Mouse (Mus musculus) intestine, embryonic 14.5 days (tissue): Measurements from ENCODE around the gene Rps6ka1. TPM values are rescaled to one million over a fixed set of nuclear protein-coding genes. Genes with fewer than 3 reads are reported as not detected.
"Not testable (repeated sequence)": the region's sequence is repeated elsewhere in the genome, so short reads cannot be mapped to it uniquely, and the experiment has no call there.

ENCODE experiments used
- ATAC-seq: fragments of 200-750 bp; cut with Nextera tagmentation; replicated peaks from 2 replicates; pipeline ENCODE4 v1.8.0; 2017; ENCODE audit warnings: low read depth, moderate number of reproducible peaks, moderate TSS enrichment, moderate library complexity; ENCODE audit not compliant: low FRiP score, low TSS enrichment
- DNase-seq: peaks from one replicate; pipeline ENCODE4 v3.0.0-alpha.2; 2018; ENCODE audit warnings: low spot score
- H3K27ac ChIP-seq: fragments of 300-500 bp; sonication (generic); 2 replicates; pipeline ENCODE4 v1.5.1; 2014; ENCODE audit warnings: low read depth, mild to moderate bottlenecking, control low read depth
- H3K27me3 ChIP-seq: fragments of 300-500 bp; sonication (generic); replicated peaks from 2 replicates; pipeline ENCODE4 v1.6.1; 2014; ENCODE audit warnings: low read length, control low read depth; ENCODE audit not compliant: control insufficient read depth, insufficient read depth
- H3K36me3 ChIP-seq: fragments of 300-500 bp; sonication (generic); 2 replicates; pipeline ENCODE4 v1.6.1; 2014; ENCODE audit warnings: low read length, control low read depth; ENCODE audit not compliant: control insufficient read depth, insufficient read depth
- H3K4me1 ChIP-seq: fragments of 300-500 bp; sonication (generic); replicated peaks from 2 replicates; pipeline ENCODE4 v1.6.1; 2014; ENCODE audit warnings: low read length, control low read depth, mixed read lengths; ENCODE audit not compliant: control insufficient read depth, insufficient read depth
- H3K4me2 ChIP-seq: fragments of 300-500 bp; sonication (generic); 2 replicates; pipeline ENCODE4 v1.6.1; 2014; ENCODE audit warnings: low read length
- H3K4me3 ChIP-seq: fragments of 300-500 bp; sonication (generic); 2 replicates; pipeline ENCODE4 v1.5.1; 2014; ENCODE audit warnings: low read depth, low read length, control low read depth, mixed read lengths
- H3K9ac ChIP-seq: fragments of 300-500 bp; sonication (generic); 2 replicates; pipeline ENCODE4 v1.6.1; 2014; ENCODE audit warnings: mild to moderate bottlenecking, low read length
- H3K9me3 ChIP-seq: fragments of 300-500 bp; sonication (generic); 2 replicates; pipeline ENCODE4 v1.6.1; 2016; ENCODE audit warnings: low read length, control low read depth; ENCODE audit not compliant: control insufficient read depth
- WGBS: fragments of 180-500 bp; shearing (Covaris S2); extraction: QIAGEN DNeasy Blood & Tissue Kit; methylation state at CpG from one replicate; pipeline ENCODE4 v1.1.7; 2014; 5-methylcytosine and 5-hydroxymethylcytosine counted together
- polyA plus RNA-seq: library from polyadenylated mRNA; unstranded; fragments of >200 nt; fragmentation: Nextera tagmentation; extraction: Ambion mirVana; gene quantifications from 2 replicates; pipeline ENCODE4 v1.2.1, GENCODE M21; 2014

Gene Rps6ka1
- polyA plus RNA-seq, 1 experiment from 2014 or later = 116 TPM

GRCm38 (mm10) chr4:133854621-133855020 is 33.0 kb downstream of the Rps6ka1 start:
- Histone ChIP-seq H3K27me3 (no peaks in the 10 kb centered on the region), H3K4me3 (no peak overlapping the region), H3K4me2 (no peak overlapping the region), H3K9me3 (no peaks in the 10 kb centered on the region), H3K36me3 (peaks cover 42% of the 10 kb centered on the region), H3K4me1 (no peaks in the 10 kb centered on the region), H3K27ac (no peak overlapping the region), H3K9ac (no peak overlapping the region)
- 86% methylated on average over 4 of the region's 4 CpGs for WGBS
- ATAC-seq (no peak), DNase-seq (no peak)

- WGBS = 64% methylated on average over 10 of the region's 10 CpGs
- H3K36me3 ChIP-seq = peaks cover 32% of the 10 kb centered on the region
- no peak overlapping the region for H3K4me2 ChIP-seq
- H3K27me3 ChIP-seq = no peaks in the 10 kb centered on the region
- no peaks in the 10 kb centered on the region for H3K4me1 ChIP-seq
- H3K9me3 ChIP-seq = no peaks in the 10 kb centered on the region
- ATAC-seq (no peak), DNase-seq (no peak)
- no peak overlapping the region for H3K9ac ChIP-seq
- H3K27ac ChIP-seq = no peak overlapping the region
- no peak overlapping the region for H3K4me3 ChIP-seq
These were observed 34.0 kb downstream of the Rps6ka1 start for GRCm38 (mm10) chr4:133853630-133854029.

GRCm38 (mm10) chr4:133846625-133847024 is 41.0 kb downstream of the Rps6ka1 start:
- ATAC-seq = no peak
- peaks cover 36% of the 10 kb centered on the region for H3K36me3 ChIP-seq
- WGBS = 76% methylated on average over 1 of the region's 1 CpGs
- H3K9ac ChIP-seq = no peak overlapping the region
- no peak overlapping the region for H3K4me3 ChIP-seq
- no peak for DNase-seq
- no peaks in the 10 kb centered on the region for H3K4me1 ChIP-seq
- H3K27me3 ChIP-seq = no peaks in the 10 kb centered on the region
- H3K27ac ChIP-seq = no peak overlapping the region
- no peak overlapping the region for H3K4me2 ChIP-seq
- no peaks in the 10 kb centered on the region for H3K9me3 ChIP-seq

- H3K9me3 ChIP-seq = no peaks in the 10 kb centered on the region
- no peak overlapping the region for H3K4me2 ChIP-seq
- WGBS = 91% methylated on average over 9 of the region's 9 CpGs
- no peak overlapping the region for H3K9ac ChIP-seq
- H3K27ac ChIP-seq = no peak overlapping the region
- H3K4me3 ChIP-seq = no peak overlapping the region
- DNase-seq (no peak), ATAC-seq (no peak)
- H3K4me1 ChIP-seq = no peaks in the 10 kb centered on the region
- peaks cover 21% of the 10 kb centered on the region for H3K36me3 ChIP-seq
- no peaks in the 10 kb centered on the region for H3K27me3 ChIP-seq
These were observed 42.5 kb downstream of the Rps6ka1 start for GRCm38 (mm10) chr4:133845060-133845459.

GRCm38 (mm10) chr4:133844209-133844841 is 43.3 kb downstream of the Rps6ka1 start:
- Histone ChIP-seq H3K27ac (no peak overlapping the region), H3K27me3 (no peaks in the 10 kb centered on the region), H3K4me3 (no peak overlapping the region), H3K36me3 (peaks cover 20% of the 10 kb centered on the region), H3K9me3 (no peaks in the 10 kb centered on the region), H3K4me1 (no peaks in the 10 kb centered on the region), H3K4me2 (no peak overlapping the region), H3K9ac (no peak overlapping the region)
- 65% methylated on average over 14 of the region's 14 CpGs for WGBS
- no peak for DNase-seq
- no peak for ATAC-seq

GRCm38 (mm10) chr4:133842992-133843737 is 44.4 kb downstream of the Rps6ka1 start:
- H3K4me2 ChIP-seq = no peak overlapping the region
- no peak overlapping the region for H3K4me3 ChIP-seq
- no peak overlapping the region for H3K27ac ChIP-seq
- DNase-seq = no peak
- no peaks in the 10 kb centered on the region for H3K9me3 ChIP-seq
- WGBS = 80% methylated on average over 9 of the region's 10 CpGs
- no peaks in the 10 kb centered on the region for H3K27me3 ChIP-seq
- ATAC-seq = no peak
- no peak overlapping the region for H3K9ac ChIP-seq
- no peaks in the 10 kb centered on the region for H3K4me1 ChIP-seq
- peaks cover 18% of the 10 kb centered on the region for H3K36me3 ChIP-seq

- not testable (repeated sequence) for H3K9me3 ChIP-seq, H3K4me2 ChIP-seq, H3K4me1 ChIP-seq, ATAC-seq, DNase-seq, H3K27ac ChIP-seq, H3K9ac ChIP-seq, H3K27me3 ChIP-seq, H3K36me3 ChIP-seq, H3K4me3 ChIP-seq
- WGBS = 84% methylated on average over 7 of the region's 7 CpGs
These were observed 45.7 kb downstream of the Rps6ka1 start for GRCm38 (mm10) chr4:133841756-133842483.

- 25% methylated on average over 9 of the region's 9 CpGs for WGBS
- Histone ChIP-seq H3K4me3 (no peak overlapping the region), H3K4me1 (no peaks in the 10 kb centered on the region), H3K27me3 (no peaks in the 10 kb centered on the region), H3K4me2 (no peak overlapping the region), H3K9me3 (no peaks in the 10 kb centered on the region), H3K27ac (no peak overlapping the region), H3K36me3 (no peaks in the 10 kb centered on the region), H3K9ac (no peak overlapping the region)
- 0 out of 2 replicates have a peak, but pooled peaks have one; percentile 37 for ATAC-seq
- DNase-seq = no peak
These were observed 46.6 kb downstream of the Rps6ka1 start for GRCm38 (mm10) chr4:133841035-133841434.
